Mouse (Mus musculus): ENCODE measurements around the gene Ccser1. TPM values are rescaled to one million over a fixed set of nuclear protein-coding genes. Genes with fewer than 3 reads are reported as not detected.
"Not testable (repeated sequence)": the region's sequence is repeated elsewhere in the genome, so short reads cannot be mapped to it uniquely, and the experiment has no call there.

The Ccser1 gene
- polyA plus RNA-seq, 1 experiment from 2014 or later = 0.50 TPM

- Histone ChIP-seq H3K27me3 (replicated peaks) (no peaks in the 10 kb centered on the region), H3K4me1 (no peaks in the 10 kb centered on the region), H3K4me2 (no peak overlapping the region), H3K9ac (no peak overlapping the region), H3K36me3 (no peaks in the 10 kb centered on the region), H3K9me3 (replicated peaks) (no peaks in the 10 kb centered on the region), H3K27ac (no peak overlapping the region), H3K4me3 (no peak overlapping the region)
- ATAC-seq = no peak
These were observed 834.2 kb downstream of the Ccser1 start for GRCm38 (mm10) chr6:62014374-62014773.

- Histone ChIP-seq H3K4me1 (no peaks in the 10 kb centered on the region), H3K4me2 (no peak overlapping the region), H3K27ac (no peak overlapping the region), H3K4me3 (no peak overlapping the region), H3K36me3 (no peaks in the 10 kb centered on the region), H3K9me3 (replicated peaks) (no peaks in the 10 kb centered on the region), H3K27me3 (replicated peaks) (no peaks in the 10 kb centered on the region), H3K9ac (no peak overlapping the region)
- WGBS (ENCODE audit: insufficient replicate concordance) = 28% methylated on average over 1 of the region's 1 CpGs
- ATAC-seq = no peak
These were observed 864.3 kb downstream of the Ccser1 start for GRCm38 (mm10) chr6:62044454-62044853.

GRCm38 (mm10) chr6:62045042-62045441, 864.9 kb downstream of the Ccser1 start:
- ATAC-seq; H3K27me3 ChIP-seq (replicated peaks); H3K4me1 ChIP-seq; H3K9me3 ChIP-seq (replicated peaks); H3K9ac ChIP-seq; H3K4me3 ChIP-seq; H3K4me2 ChIP-seq; H3K27ac ChIP-seq; H3K36me3 ChIP-seq: not testable (repeated sequence)
- 61% methylated on average over 1 of the region's 1 CpGs for WGBS (ENCODE audit: insufficient replicate concordance)

- H3K36me3 ChIP-seq = no peaks in the 10 kb centered on the region
- 79% methylated on average over 2 of the region's 2 CpGs for WGBS (ENCODE audit: insufficient replicate concordance)
- no peak overlapping the region for H3K4me3 ChIP-seq
- H3K4me2 ChIP-seq = no peak overlapping the region
- H3K27ac ChIP-seq = no peak overlapping the region
- no peak overlapping the region for H3K9ac ChIP-seq
- H3K27me3 ChIP-seq (replicated peaks) = no peaks in the 10 kb centered on the region
- no peak for ATAC-seq
- H3K9me3 ChIP-seq (replicated peaks) = no peaks in the 10 kb centered on the region
- H3K4me1 ChIP-seq = no peaks in the 10 kb centered on the region
These were observed 875.2 kb downstream of the Ccser1 start for GRCm38 (mm10) chr6:62055276-62055675.

GRCm38 (mm10) chr6:62066363-62067023, 886.4 kb downstream of the Ccser1 start:
- Histone ChIP-seq H3K9ac (no peak overlapping the region), H3K4me3 (no peak overlapping the region), H3K27me3 (replicated peaks) (no peaks in the 10 kb centered on the region), H3K9me3 (replicated peaks) (no peaks in the 10 kb centered on the region), H3K4me2 (no peak overlapping the region), H3K36me3 (no peaks in the 10 kb centered on the region), H3K27ac (no peak overlapping the region), H3K4me1 (no peaks in the 10 kb centered on the region)
- no peak for ATAC-seq
- 56% methylated on average over 6 of the region's 6 CpGs for WGBS (ENCODE audit: insufficient replicate concordance)

- Histone ChIP-seq H3K9me3 (replicated peaks) (no peaks in the 10 kb centered on the region), H3K27ac (no peak overlapping the region), H3K4me3 (no peak overlapping the region), H3K27me3 (replicated peaks) (no peaks in the 10 kb centered on the region), H3K4me2 (no peak overlapping the region), H3K36me3 (no peaks in the 10 kb centered on the region), H3K4me1 (no peaks in the 10 kb centered on the region), H3K9ac (no peak overlapping the region)
- 71% methylated on average over 4 of the region's 4 CpGs for WGBS (ENCODE audit: insufficient replicate concordance)
- no peak for ATAC-seq
These were observed 886.9 kb downstream of the Ccser1 start for GRCm38 (mm10) chr6:62067024-62067380.

GRCm38 (mm10) chr6:62105464-62105863, 925.3 kb downstream of the Ccser1 start:
- WGBS (ENCODE audit: insufficient replicate concordance) = 53% methylated on average over 2 of the region's 2 CpGs
- no peaks in the 10 kb centered on the region for H3K9me3 ChIP-seq (replicated peaks)
- no peaks in the 10 kb centered on the region for H3K27me3 ChIP-seq (replicated peaks)
- no peak overlapping the region for H3K4me3 ChIP-seq
- H3K9ac ChIP-seq = no peak overlapping the region
- no peak for ATAC-seq
- no peaks in the 10 kb centered on the region for H3K4me1 ChIP-seq
- no peak overlapping the region for H3K27ac ChIP-seq
- H3K36me3 ChIP-seq = no peaks in the 10 kb centered on the region
- H3K4me2 ChIP-seq = no peak overlapping the region

- H3K36me3 ChIP-seq = no peaks in the 10 kb centered on the region
- H3K27me3 ChIP-seq (replicated peaks) = no peaks in the 10 kb centered on the region
- H3K9ac ChIP-seq = no peak overlapping the region
- no peaks in the 10 kb centered on the region for H3K4me1 ChIP-seq
- 54% methylated on average over 2 of the region's 2 CpGs for WGBS (ENCODE audit: insufficient replicate concordance)
- ATAC-seq = no peak
- H3K27ac ChIP-seq = no peak overlapping the region
- H3K4me3 ChIP-seq = no peak overlapping the region
- H3K4me2 ChIP-seq = no peak overlapping the region
- no peaks in the 10 kb centered on the region for H3K9me3 ChIP-seq (replicated peaks)
These were observed 952.4 kb downstream of the Ccser1 start for GRCm38 (mm10) chr6:62132531-62132930.

GRCm38 (mm10) chr6:62160320-62160719, 980.2 kb downstream of the Ccser1 start:
- no peak overlapping the region for H3K4me3 ChIP-seq
- ATAC-seq = no peak
- H3K4me2 ChIP-seq = no peak overlapping the region
- H3K27me3 ChIP-seq (replicated peaks) = no peaks in the 10 kb centered on the region
- H3K27ac ChIP-seq = no peak overlapping the region
- H3K9ac ChIP-seq = no peak overlapping the region
- H3K36me3 ChIP-seq = no peaks in the 10 kb centered on the region
- no peaks in the 10 kb centered on the region for H3K4me1 ChIP-seq
- H3K9me3 ChIP-seq (replicated peaks) = no peaks in the 10 kb centered on the region

- no peaks in the 10 kb centered on the region for H3K27me3 ChIP-seq (replicated peaks)
- no peak overlapping the region for H3K9ac ChIP-seq
- no peaks in the 10 kb centered on the region for H3K4me1 ChIP-seq
- no peaks in the 10 kb centered on the region for H3K9me3 ChIP-seq (replicated peaks)
- H3K4me2 ChIP-seq = no peak overlapping the region
- WGBS (ENCODE audit: insufficient replicate concordance) = 61% methylated on average over 6 of the region's 6 CpGs
- no peak for ATAC-seq
- no peak overlapping the region for H3K4me3 ChIP-seq
- H3K36me3 ChIP-seq = no peaks in the 10 kb centered on the region
- no peak overlapping the region for H3K27ac ChIP-seq
These were observed 982.5 kb downstream of the Ccser1 start for GRCm38 (mm10) chr6:62162596-62162995.

- H3K4me3 ChIP-seq = no peak overlapping the region
- H3K4me2 ChIP-seq = no peak overlapping the region
- no peaks in the 10 kb centered on the region for H3K36me3 ChIP-seq
- no peak overlapping the region for H3K27ac ChIP-seq
- H3K27me3 ChIP-seq (replicated peaks) = no peaks in the 10 kb centered on the region
- ATAC-seq = no peak
- no peak overlapping the region for H3K9ac ChIP-seq
- H3K9me3 ChIP-seq (replicated peaks) = no peaks in the 10 kb centered on the region
- 42% methylated on average over 3 of the region's 3 CpGs for WGBS (ENCODE audit: insufficient replicate concordance)
- H3K4me1 ChIP-seq = no peaks in the 10 kb centered on the region
These were observed 983.7 kb downstream of the Ccser1 start for GRCm38 (mm10) chr6:62163826-62164225.

GRCm38 (mm10) chr6:62196496-62197188, 1016.5 kb downstream of the Ccser1 start:
- no peak overlapping the region for H3K9ac ChIP-seq
- no peak overlapping the region for H3K4me2 ChIP-seq
- H3K36me3 ChIP-seq = no peaks in the 10 kb centered on the region
- no peaks in the 10 kb centered on the region for H3K27me3 ChIP-seq (replicated peaks)
- H3K4me1 ChIP-seq = no peaks in the 10 kb centered on the region
- no peak overlapping the region for H3K4me3 ChIP-seq
- no peaks in the 10 kb centered on the region for H3K9me3 ChIP-seq (replicated peaks)
- H3K27ac ChIP-seq = no peak overlapping the region
- no peak for ATAC-seq
- WGBS (ENCODE audit: insufficient replicate concordance) = 71% methylated on average over 6 of the region's 6 CpGs

GRCm38 (mm10) chr6:62198768-62199167, 1018.6 kb downstream of the Ccser1 start:
- Histone ChIP-seq H3K4me1 (no peaks in the 10 kb centered on the region), H3K9ac (no peak overlapping the region), H3K27me3 (replicated peaks) (no peaks in the 10 kb centered on the region), H3K27ac (no peak overlapping the region), H3K4me3 (no peak overlapping the region), H3K36me3 (no peaks in the 10 kb centered on the region), H3K4me2 (no peak overlapping the region), H3K9me3 (replicated peaks) (no peaks in the 10 kb centered on the region)
- no peak for ATAC-seq
- WGBS (ENCODE audit: insufficient replicate concordance) = 64% methylated on average over 6 of the region's 6 CpGs
